Mouse (Mus musculus) brain, adult 2 months (tissue): Measurements from ENCODE around the gene Mcm6.

ENCODE experiments used
- DNase-seq: peaks from one replicate; pipeline ENCODE4 v3.0.0; 2011; ENCODE audit warnings: low read depth, low spot score

Mcm6 gene

GRCm38 (mm10) chr1:128359554-128360376, at the start of gene Mcm6:
Gene Mcm6, minus strand, starts transcription at chr1:128359664.
- peak; percentile 97 for DNase-seq

GRCm38 (mm10) chr1:128406846-128407245, 47.4 kb upstream of the Mcm6 start:
- DNase-seq, result no peak

- no peak for DNase-seq
Measured at GRCm38 (mm10) chr1:128405675-128406074, 46.2 kb upstream of the Mcm6 start.

GRCm38 (mm10) chr1:128405041-128405481, 45.6 kb upstream of the Mcm6 start:
- DNase-seq, result peak; percentile 30

GRCm38 (mm10) chr1:128400926-128401325, 41.5 kb upstream of the Mcm6 start:
- DNase-seq, result no peak

- DNase-seq, result no peak
Measured at GRCm38 (mm10) chr1:128399941-128400915, 40.8 kb upstream of the Mcm6 start.

GRCm38 (mm10) chr1:128398738-128399445, 39.4 kb upstream of the Mcm6 start:
- no peak for DNase-seq

GRCm38 (mm10) chr1:128394657-128395056, 35.2 kb upstream of the Mcm6 start:
- DNase-seq, result no peak

GRCm38 (mm10) chr1:128392382-128392781, 32.9 kb upstream of the Mcm6 start:
- DNase-seq, result no peak

GRCm38 (mm10) chr1:128386487-128386886, 27.0 kb upstream of the Mcm6 start:
- no peak for DNase-seq

- no peak for DNase-seq
Measured at GRCm38 (mm10) chr1:128376841-128377240, 17.4 kb upstream of the Mcm6 start.

- peak; percentile 21 for DNase-seq
Measured at GRCm38 (mm10) chr1:128372143-128372860, 12.8 kb upstream of the Mcm6 start.

- peak; percentile 59 for DNase-seq
Measured at GRCm38 (mm10) chr1:128368732-128369441, 9.4 kb upstream of the Mcm6 start.

- DNase-seq, result peak; percentile 92
Measured at GRCm38 (mm10) chr1:128360601-128361000, 1.1 kb upstream of the Mcm6 start.

GRCm38 (mm10) chr1:128358916-128359553, 429 bp downstream of the Mcm6 start:
- DNase-seq, result peak; percentile 36

- DNase-seq, result no peak
Measured at GRCm38 (mm10) chr1:128358276-128358675, 1.2 kb downstream of the Mcm6 start.

GRCm38 (mm10) chr1:128357452-128357851, 2.0 kb downstream of the Mcm6 start:
- peak; percentile 44 for DNase-seq

- no peak for DNase-seq
Measured at GRCm38 (mm10) chr1:128353092-128353491, 6.4 kb downstream of the Mcm6 start.

- DNase-seq, result no peak
Measured at GRCm38 (mm10) chr1:128344232-128344631, 15.2 kb downstream of the Mcm6 start.
